Mouse (Mus musculus) cerebellum, adult 2 months (tissue): Measurements from ENCODE around the gene Akap2.

ENCODE experiments used
- CTCF ChIP-seq: fragments of 200-500 bp; IDR thresholded peaks from 2 replicates; pipeline ENCODE4 v1.5.1; 2011; ENCODE audit warnings: low read depth, mild to moderate bottlenecking, control low read depth, low read length, moderate library complexity, borderline replicate concordance; ENCODE audit not compliant: insufficient read depth
- POLR2A ChIP-seq: fragments of 200-500 bp; IDR thresholded peaks from 2 replicates; pipeline ENCODE4 v1.6.1; 2011; ENCODE audit warnings: low read length, control low read depth, borderline replicate concordance; ENCODE audit not compliant: insufficient read depth

GRCm38 (mm10) chr4:57801239-57801638, 83.8 kb downstream of the Akap2 start:
- TF ChIP-seq CTCF (no peak), POLR2A (no peak)
